19 mouse cellular contexts compared by ENCODE assay signal in the genomic region with DNA sequence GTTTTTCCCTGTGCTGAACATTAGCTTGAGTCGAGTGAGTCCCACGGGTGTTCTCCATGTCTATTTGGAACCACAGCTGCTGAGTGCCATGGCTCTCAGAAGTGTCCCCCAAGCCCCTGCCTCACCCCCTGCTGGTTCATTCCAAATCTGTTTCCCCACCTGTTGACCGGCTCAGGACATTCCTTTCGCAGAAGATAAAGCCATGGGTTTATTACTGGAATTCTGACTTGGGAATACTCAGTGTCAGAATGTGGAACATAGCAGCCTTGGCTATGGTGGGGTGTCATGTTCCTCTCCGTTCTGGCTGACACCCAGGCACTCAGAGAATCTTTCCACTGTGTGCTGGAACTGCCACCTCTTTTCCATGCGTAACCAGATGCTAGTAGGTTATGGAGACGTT.
A peak's percentile ranks its signal among the peaks of the same experiment; 100 is the strongest.
DNase-seq lines count a peak whose midpoint lies in the region; ATAC-seq and TF ChIP-seq lines count a peak whose summit lies in the region.
"Had no signal": no experiment of that assay in that cellular context is flagged by ENCODE, and none has a peak within 500 bp of the region (broad histone marks: within the 10 kb centered on the region; RNA-seq: fewer than 3 reads in every experiment).

No protein-coding gene starts in this region.

- no peaks in the 10 kb centered on the region for H3K9me3 ChIP-seq in limb, embryonic 12.5 days
- H3K9me3 ChIP-seq in limb, embryonic 10.5 days (replicated peaks): no peaks in the 10 kb centered on the region
- no peaks in the 10 kb centered on the region for H3K9me3 ChIP-seq in heart, embryonic 14.5 days (ENCODE audit: control insufficient read depth, low read length)
- H3K9me3 ChIP-seq in limb, embryonic 14.5 days (ENCODE audit: control insufficient read depth, low read length): no peaks in the 10 kb centered on the region
- H3K9me3 ChIP-seq in hindbrain, embryonic 16.5 days (ENCODE audit: control insufficient read depth, low read length): no peaks in the 10 kb centered on the region
- H3K9me3 ChIP-seq: forebrain, embryonic 12.5 days; hindbrain, embryonic 13.5 days; stomach, embryonic 15.5 days had no signal

- H3K9ac ChIP-seq in limb, embryonic 12.5 days (replicated peaks): no peak overlapping the region
- peak overlapping the region; percentile 5; the same call in 1 of the 2 replicates for H3K9ac ChIP-seq in heart, embryonic 14.5 days (ENCODE audit: low read length)
- H3K9ac ChIP-seq in limb, embryonic 14.5 days (ENCODE audit: low read depth, low read length, severe bottlenecking): no peak overlapping the region
- H3K9ac ChIP-seq in hindbrain, embryonic 16.5 days (ENCODE audit: low read depth, low read length): no peak overlapping the region
- H3K9ac ChIP-seq: forebrain, embryonic 12.5 days; hindbrain, embryonic 13.5 days; stomach, embryonic 15.5 days had no signal

- H3K27ac ChIP-seq in limb, embryonic 12.5 days: no peak overlapping the region
- no peak overlapping the region for H3K27ac ChIP-seq in limb, embryonic 10.5 days
- H3K27ac ChIP-seq in heart, embryonic 14.5 days (replicated peaks in 1 of 2; ENCODE audit: control insufficient read depth in 1 of 2, insufficient read depth in 1 of 2, low read depth in 2 of 2, low read length in 2 of 2): no peak overlapping the region
- H3K27ac ChIP-seq in limb, embryonic 14.5 days (replicated peaks; ENCODE audit: low read depth, low read length): no peak overlapping the region
- H3K27ac ChIP-seq in hindbrain, embryonic 16.5 days (ENCODE audit: low read depth, low read length): no peak overlapping the region
- H3K27ac ChIP-seq: forebrain, embryonic 12.5 days; hindbrain, embryonic 13.5 days; macrophage; stomach, embryonic 15.5 days had no signal

- 56% methylated on average over 7 of the region's 7 CpGs for WGBS in limb, embryonic 12.5 days
- 82% methylated on average over 7 of the region's 7 CpGs for WGBS in limb, embryonic 10.5 days
- 31% methylated on average over 7 of the region's 7 CpGs for WGBS in heart, embryonic 14.5 days
- 39% methylated on average over 7 of the region's 7 CpGs for WGBS in limb, embryonic 14.5 days
- 67% methylated on average over 7 of the region's 7 CpGs for WGBS in hindbrain, embryonic 16.5 days

- peaks cover 6% of the 10 kb centered on the region; the same call in 1 of the 2 replicates for H3K4me1 ChIP-seq in limb, embryonic 12.5 days (replicated peaks)
- H3K4me1 ChIP-seq in limb, embryonic 10.5 days: no peaks in the 10 kb centered on the region
- H3K4me1 ChIP-seq in heart, embryonic 14.5 days (ENCODE audit: control insufficient read depth in 2 of 2, insufficient read depth in 2 of 2, low read length in 2 of 2): peaks cover 9 to 11% of the 10 kb centered on the region in 2 experiments; a peak in 3 of 4 replicates
- H3K4me1 ChIP-seq in limb, embryonic 14.5 days (ENCODE audit: control insufficient read depth, insufficient read depth, low read length): peaks cover 14% of the 10 kb centered on the region
- H3K4me1 ChIP-seq in hindbrain, embryonic 16.5 days (ENCODE audit: control insufficient read depth, insufficient read depth, low read depth, low read length): no peaks in the 10 kb centered on the region
- H3K4me1 ChIP-seq: forebrain, embryonic 12.5 days; hindbrain, embryonic 13.5 days; stomach, embryonic 15.5 days had no signal

- no peaks in the 10 kb centered on the region for H3K27me3 ChIP-seq in limb, embryonic 12.5 days
- H3K27me3 ChIP-seq in limb, embryonic 10.5 days (ENCODE audit: low read depth, poor library complexity, severe bottlenecking): no peaks in the 10 kb centered on the region
- H3K27me3 ChIP-seq in heart, embryonic 14.5 days (ENCODE audit: control insufficient read depth, insufficient read depth, low read length): no peaks in the 10 kb centered on the region
- no peaks in the 10 kb centered on the region for H3K27me3 ChIP-seq in limb, embryonic 14.5 days (ENCODE audit: control insufficient read depth, insufficient read depth, low read length)
- H3K27me3 ChIP-seq in hindbrain, embryonic 16.5 days (replicated peaks; ENCODE audit: control insufficient read depth, insufficient read depth, low read length): no peaks in the 10 kb centered on the region
- H3K27me3 ChIP-seq: forebrain, embryonic 12.5 days; hindbrain, embryonic 13.5 days; stomach, embryonic 15.5 days had no signal

- no peak overlapping the region for H3K4me2 ChIP-seq in limb, embryonic 12.5 days
- 0 out of 2 replicates have a peak overlapping the region, but pooled peaks have one; percentile 3 for H3K4me2 ChIP-seq in heart, embryonic 14.5 days (ENCODE audit: low read length)
- H3K4me2 ChIP-seq in limb, embryonic 14.5 days (replicated peaks; ENCODE audit: low read depth, low read length, severe bottlenecking): no peak overlapping the region
- no peak overlapping the region for H3K4me2 ChIP-seq in hindbrain, embryonic 16.5 days (ENCODE audit: low read length)
- H3K4me2 ChIP-seq: forebrain, embryonic 12.5 days; hindbrain, embryonic 13.5 days; liver, embryonic 11.5 days; stomach, embryonic 15.5 days had no signal

- no peak for TF ChIP-seq POLR2A in limb, embryonic 14.5 days (IDR thresholded peaks at IDR 0.05; ENCODE audit: borderline replicate concordance, extremely low read depth, insufficient read depth, insufficient read length)

- ATAC-seq in limb, embryonic 12.5 days (ENCODE audit: insufficient number of reproducible peaks, insufficient read depth, low FRiP score, low TSS enrichment, low read depth): peak; percentile 85
- ATAC-seq in heart, embryonic 14.5 days (ENCODE audit: insufficient number of reproducible peaks, insufficient read depth, low FRiP score, low read depth): 0 out of 2 replicates have a peak, but pooled peaks have one; percentile 43
- peak; percentile 95 for ATAC-seq in limb, embryonic 14.5 days (ENCODE audit: low FRiP score, low read depth)
- no peak for ATAC-seq in hindbrain, embryonic 16.5 days

- DNase-seq in limb, embryonic 10.5 days (ENCODE audit: low spot score): no peak
- DNase-seq in gastrocnemius, adult 18-20 months (ENCODE audit: low spot score): peak; percentile 58
- peak; percentile 80 for DNase-seq in limb, embryonic 14.5 days (ENCODE audit: low spot score)
- DNase-seq in embryo, embryonic 10.5 days (ENCODE audit: low spot score): no peak
- DNase-seq in layer of hippocampus, adult 8-10 months (ENCODE audit: low spot score in 2 of 2): no peak
- DNase-seq: adrenal gland, postnatal 14 days; B cell, adult 2 months; cerebellum, postnatal 10 days; kidney, adult 18-20 months; kidney, postnatal 4 days; midbrain, embryonic 14.5 days had no signal

- no peak overlapping the region for H3K4me3 ChIP-seq in limb, embryonic 12.5 days (replicated peaks)
- H3K4me3 ChIP-seq in limb, embryonic 10.5 days: no peak overlapping the region
- H3K4me3 ChIP-seq in heart, embryonic 14.5 days (ENCODE audit: control insufficient read depth in 1 of 2, insufficient read depth in 1 of 2, low read depth in 1 of 2, low read length in 2 of 2): no peak overlapping the region
- no peak overlapping the region for H3K4me3 ChIP-seq in limb, embryonic 14.5 days (replicated peaks; ENCODE audit: low read length)
- H3K4me3 ChIP-seq in hindbrain, embryonic 16.5 days (ENCODE audit: low read length): no peak overlapping the region
- H3K4me3 ChIP-seq: forebrain, embryonic 12.5 days; hindbrain, embryonic 13.5 days; stomach, embryonic 15.5 days had no signal

- H3K36me3 ChIP-seq in limb, embryonic 12.5 days: no peaks in the 10 kb centered on the region
- H3K36me3 ChIP-seq in limb, embryonic 10.5 days: no peaks in the 10 kb centered on the region
- no peaks in the 10 kb centered on the region for H3K36me3 ChIP-seq in heart, embryonic 14.5 days (ENCODE audit: control insufficient read depth, insufficient read depth, low read length)
- no peaks in the 10 kb centered on the region for H3K36me3 ChIP-seq in limb, embryonic 14.5 days (ENCODE audit: control insufficient read depth, insufficient read depth, low read length)
- no peaks in the 10 kb centered on the region for H3K36me3 ChIP-seq in hindbrain, embryonic 16.5 days (ENCODE audit: control insufficient read depth, insufficient read depth, low read length)
- H3K36me3 ChIP-seq: forebrain, embryonic 12.5 days; hindbrain, embryonic 13.5 days; stomach, embryonic 15.5 days had no signal

Comparison
In these comparisons a context has a peak if more than half of its experiments do, and no peak if none do; other contexts are left out.
1. DNase-seq: peak in gastrocnemius, adult 18-20 months (single experiment) and limb, embryonic 14.5 days (single experiment); none in limb, embryonic 10.5 days (single experiment), embryo, embryonic 10.5 days (single experiment) and layer of hippocampus, adult 8-10 months (0 of 2).